Mouse (Mus musculus) liver, embryonic 14.5 days (tissue): ENCODE measurements at regions not wholly inside any gene's neighbourhood (a gene's known extent, or its start where the extent isn't known, plus 50 kb on each side); places are given as distances from the start of the nearest gene placed in this dataset.

Experiments
- CTCF ChIP-seq: IDR thresholded peaks from 2 replicates; pipeline ENCODE4 v1.5.1; 2016; ENCODE audit warnings: antibody characterized with exemption, low read depth, control low read depth
- EP300 ChIP-seq: IDR thresholded peaks from 2 replicates; pipeline ENCODE4 v1.6.1; 2016; ENCODE audit warnings: antibody characterized with exemption, low read depth

- TF ChIP-seq CTCF (no peak), EP300 (no peak)
Observed at GRCm38 (mm10) chr1:194109172-194110071, 508.6 kb upstream of the Plxna2 start.
